In genomic region chr1:91913850-91914249, GRCm38 (mm10) we compare ENCODE assay signal across 9 mouse cellular contexts.
DNase-seq lines count a peak whose midpoint lies in the region; ATAC-seq and TF ChIP-seq lines count a peak whose summit lies in the region.
"Had no signal": no experiment of that assay in that cellular context is flagged by ENCODE, and none has a peak within 500 bp of the region (broad histone marks: within the 10 kb centered on the region; RNA-seq: fewer than 3 reads in every experiment).

No protein-coding gene starts in this region.

- TF ChIP-seq CTCF in liver, postnatal 0 days (IDR thresholded peaks at IDR 0.05; ENCODE audit: low read depth), result peak; percentile 73

- H3K4me1 ChIP-seq in intestine, embryonic 14.5 days (replicated peaks; ENCODE audit: control insufficient read depth, insufficient read depth, low read length), result peaks cover 33% of the 10 kb centered on the region
- H3K4me1 ChIP-seq in intestine, embryonic 16.5 days (ENCODE audit: control insufficient read depth, insufficient read depth, low read length), result peaks cover 10% of the 10 kb centered on the region
- 0 out of 2 replicates have a peak, but pooled peaks cover 2% of the 10 kb centered on the region for H3K4me1 ChIP-seq in embryonic facial prominence, embryonic 11.5 days (ENCODE audit: control insufficient read depth, insufficient read depth, low read length)
- H3K4me1 ChIP-seq in liver, postnatal 0 days (ENCODE audit: insufficient read depth), result no peaks in the 10 kb centered on the region
- H3K4me1 ChIP-seq: midbrain, embryonic 12.5 days had no signal

- WGBS in intestine, embryonic 14.5 days, result 59% methylated on average over 6 of the region's 6 CpGs
- WGBS in intestine, embryonic 16.5 days, result 52% methylated on average over 6 of the region's 6 CpGs
- 41% methylated on average over 6 of the region's 6 CpGs for WGBS in embryonic facial prominence, embryonic 11.5 days
- WGBS in liver, postnatal 0 days (ENCODE audit: insufficient replicate concordance), result 45% methylated on average over 6 of the region's 6 CpGs

- no peak overlapping the region for H3K4me3 ChIP-seq in intestine, embryonic 14.5 days (ENCODE audit: low read depth, low read length)
- H3K4me3 ChIP-seq in intestine, embryonic 16.5 days (ENCODE audit: low read length), result no peak overlapping the region
- no peak overlapping the region for H3K4me3 ChIP-seq in embryonic facial prominence, embryonic 11.5 days (ENCODE audit: low read depth, low read length)
- no peak overlapping the region for H3K4me3 ChIP-seq in liver, postnatal 0 days (ENCODE audit: low read depth, low read length)
- H3K4me3 ChIP-seq: midbrain, embryonic 12.5 days had no signal

- no peak for TF ChIP-seq EP300 in liver, postnatal 0 days (IDR thresholded peaks at IDR 0.05; ENCODE audit: low read depth)

- no peaks in the 10 kb centered on the region for H3K27me3 ChIP-seq in intestine, embryonic 14.5 days (replicated peaks; ENCODE audit: control insufficient read depth, insufficient read depth, low read length)
- H3K27me3 ChIP-seq in intestine, embryonic 16.5 days (replicated peaks; ENCODE audit: control insufficient read depth, insufficient read depth, low read length), result no peaks in the 10 kb centered on the region
- no peaks in the 10 kb centered on the region for H3K27me3 ChIP-seq in embryonic facial prominence, embryonic 11.5 days (ENCODE audit: control insufficient read depth, insufficient read depth, low read length)
- no peaks in the 10 kb centered on the region for H3K27me3 ChIP-seq in liver, postnatal 0 days (ENCODE audit: insufficient read depth, low read length)
- H3K27me3 ChIP-seq: midbrain, embryonic 12.5 days had no signal

- H3K4me2 ChIP-seq in intestine, embryonic 14.5 days (ENCODE audit: low read length), result no peak overlapping the region
- no peak overlapping the region for H3K4me2 ChIP-seq in intestine, embryonic 16.5 days (ENCODE audit: low read depth, low read length)
- no peak overlapping the region for H3K4me2 ChIP-seq in embryonic facial prominence, embryonic 11.5 days (ENCODE audit: low read depth, low read length)
- no peak overlapping the region for H3K4me2 ChIP-seq in liver, postnatal 0 days (ENCODE audit: low read depth, low read length)
- H3K4me2 ChIP-seq: midbrain, embryonic 12.5 days had no signal

- DNase-seq in intestine, embryonic 14.5 days (ENCODE audit: low spot score), result peak; percentile 71
- DNase-seq in CD8-positive naive resting alpha-beta T cell, adult 2 months (ENCODE audit: low read depth in 2 of 2, low spot score in 2 of 2), result peak; percentile 33 to 45
- DNase-seq in adrenal gland, adult 8-10 months, result peak; percentile 53
- peak; percentile 65 for DNase-seq in embryonic facial prominence, embryonic 11.5 days (ENCODE audit: low spot score)
- DNase-seq in liver, postnatal 0 days, result peak; percentile 70
- peak; percentile 16 to 67 for DNase-seq in spleen, postnatal 10 days (ENCODE audit: low spot score in 2 of 2)
- DNase-seq in frontal cortex, postnatal 25 days (ENCODE audit: low spot score in 2 of 2), result no peak

- H3K9ac ChIP-seq in intestine, embryonic 14.5 days (ENCODE audit: low read length), result no peak overlapping the region
- H3K9ac ChIP-seq in intestine, embryonic 16.5 days (ENCODE audit: low read depth, low read length), result no peak overlapping the region
- no peak overlapping the region for H3K9ac ChIP-seq in embryonic facial prominence, embryonic 11.5 days (replicated peaks; ENCODE audit: low read length)
- H3K9ac ChIP-seq in liver, postnatal 0 days (replicated peaks), result no peak overlapping the region
- H3K9ac ChIP-seq: midbrain, embryonic 12.5 days had no signal

- no peaks in the 10 kb centered on the region for H3K9me3 ChIP-seq in intestine, embryonic 14.5 days (ENCODE audit: control insufficient read depth, low read length)
- no peaks in the 10 kb centered on the region for H3K9me3 ChIP-seq in intestine, embryonic 16.5 days (ENCODE audit: control insufficient read depth, low read length)
- H3K9me3 ChIP-seq in embryonic facial prominence, embryonic 11.5 days (replicated peaks; ENCODE audit: control insufficient read depth, low read length), result no peaks in the 10 kb centered on the region
- no peaks in the 10 kb centered on the region for H3K9me3 ChIP-seq in liver, postnatal 0 days (ENCODE audit: low read length)
- H3K9me3 ChIP-seq: midbrain, embryonic 12.5 days had no signal

- H3K36me3 ChIP-seq in intestine, embryonic 14.5 days (ENCODE audit: control insufficient read depth, insufficient read depth, low read length), result no peaks in the 10 kb centered on the region
- no peaks in the 10 kb centered on the region for H3K36me3 ChIP-seq in intestine, embryonic 16.5 days (ENCODE audit: control insufficient read depth, insufficient read depth, low read length)
- no peaks in the 10 kb centered on the region for H3K36me3 ChIP-seq in embryonic facial prominence, embryonic 11.5 days (replicated peaks; ENCODE audit: control insufficient read depth, insufficient read depth, low read depth, low read length)
- no peaks in the 10 kb centered on the region for H3K36me3 ChIP-seq in liver, postnatal 0 days (replicated peaks; ENCODE audit: insufficient read depth, low read length)
- H3K36me3 ChIP-seq: midbrain, embryonic 12.5 days had no signal

- ATAC-seq in intestine, embryonic 14.5 days (replicated peaks; ENCODE audit: low FRiP score, low TSS enrichment, low read depth), result no peak
- ATAC-seq in intestine, embryonic 16.5 days, result no peak
- ATAC-seq in embryonic facial prominence, embryonic 11.5 days (replicated peaks; ENCODE audit: insufficient number of reproducible peaks, low FRiP score, low TSS enrichment, low read depth), result no peak
- no peak; the same call in 1 of the 2 replicates for ATAC-seq in liver, postnatal 0 days

- H3K27ac ChIP-seq in intestine, embryonic 14.5 days (ENCODE audit: low read depth), result no peak overlapping the region
- no peak overlapping the region for H3K27ac ChIP-seq in intestine, embryonic 16.5 days (ENCODE audit: low read length)
- no peak overlapping the region for H3K27ac ChIP-seq in embryonic facial prominence, embryonic 11.5 days (replicated peaks; ENCODE audit: low read depth, low read length)
- no peak overlapping the region for H3K27ac ChIP-seq in liver, postnatal 0 days (ENCODE audit: low read depth)
- H3K27ac ChIP-seq: midbrain, embryonic 12.5 days had no signal

Comparison
In these comparisons a context has a peak if more than half of its experiments do, and no peak if none do; other contexts are left out.
1. DNase-seq: peak in intestine, embryonic 14.5 days (single experiment), CD8-positive naive resting alpha-beta T cell, adult 2 months (2 of 2), adrenal gland, adult 8-10 months (single experiment), embryonic facial prominence, embryonic 11.5 days (single experiment), liver, postnatal 0 days (single experiment) and spleen, postnatal 10 days (2 of 2); none in frontal cortex, postnatal 25 days (0 of 2).